Mouse (Mus musculus): ENCODE results near the gene Sipa1l2.
A peak's percentile ranks its signal among the peaks of the same experiment; 100 is the strongest.

The Sipa1l2 gene

DNA sequence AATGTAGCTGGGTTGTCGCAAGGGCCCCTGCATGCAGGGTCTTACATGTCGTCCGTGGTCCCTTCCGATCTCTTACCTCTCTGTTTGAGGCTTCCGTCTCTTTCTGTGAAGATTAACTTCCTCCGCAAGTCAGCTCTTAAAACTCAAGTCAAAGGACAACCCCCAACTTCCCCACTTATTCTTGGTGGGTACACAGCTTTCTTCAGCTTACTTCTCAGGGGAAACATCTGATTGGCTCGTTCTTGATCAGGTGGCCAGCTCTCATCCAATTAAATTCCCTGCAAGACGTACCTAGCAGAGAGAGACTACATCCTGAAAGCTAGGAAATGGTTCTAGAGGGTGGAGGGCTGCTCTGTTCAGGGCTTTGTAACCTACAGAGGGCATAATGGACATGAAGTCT is 178.3 kb downstream of the Sipa1l2 start:
- DNase-seq: no peak

DNA sequence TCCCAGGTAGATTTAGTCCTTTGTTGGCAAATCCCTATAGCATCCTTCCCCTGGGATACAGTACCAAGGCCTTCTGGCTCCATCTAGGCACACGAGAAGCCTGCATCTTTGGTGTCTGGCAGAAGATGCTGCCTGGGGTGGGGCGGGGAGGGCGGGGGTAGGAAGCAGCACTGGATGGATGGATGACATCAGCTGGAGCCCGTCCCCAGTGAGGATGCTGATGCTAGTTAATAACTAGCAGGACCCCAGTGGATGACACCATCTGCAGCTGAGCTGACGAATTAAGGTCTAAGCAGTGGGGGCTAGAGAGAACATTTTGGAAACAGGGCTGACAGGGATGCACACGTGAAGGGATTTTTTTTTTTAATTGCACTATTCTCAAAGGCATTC is 179.1 kb downstream of the Sipa1l2 start:
- DNase-seq: no peak

DNA sequence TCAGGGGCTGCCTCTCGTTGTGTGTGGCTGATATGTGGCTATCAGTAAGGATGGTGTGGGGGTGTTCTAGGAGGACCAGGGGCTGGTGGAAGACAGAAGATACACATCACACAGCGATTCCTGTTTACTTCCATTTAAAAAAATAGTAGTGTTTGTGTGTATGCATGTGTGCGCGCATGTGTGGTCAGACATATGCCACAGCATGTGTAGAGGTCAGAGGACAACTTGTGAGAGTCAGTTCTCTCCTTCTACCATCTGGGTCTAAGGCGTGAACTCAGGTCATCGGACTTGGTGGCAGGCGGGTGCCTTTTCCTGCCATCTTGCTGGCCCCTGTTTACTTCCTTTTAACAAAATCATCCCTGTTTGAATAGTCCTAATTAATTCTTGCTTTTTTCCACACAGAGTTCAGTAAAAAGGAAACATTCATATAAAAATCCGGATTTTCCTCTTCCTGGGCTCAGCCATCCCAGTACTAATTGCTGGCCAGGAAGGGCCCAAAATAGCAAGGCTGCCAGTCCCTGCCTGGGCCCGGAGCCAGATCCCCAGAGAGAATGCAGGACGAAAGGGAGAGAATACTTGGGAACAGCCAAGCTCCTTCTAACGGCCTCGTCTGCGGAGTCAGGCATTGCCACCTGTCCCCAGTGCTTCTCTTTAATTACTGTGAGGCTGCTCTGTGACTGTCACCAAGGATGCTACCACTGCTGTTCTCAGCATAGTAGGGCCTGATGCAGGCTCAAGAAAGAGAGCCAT is 179.7 kb downstream of the Sipa1l2 start:
- peak; percentile 75 for DNase-seq

DNA sequence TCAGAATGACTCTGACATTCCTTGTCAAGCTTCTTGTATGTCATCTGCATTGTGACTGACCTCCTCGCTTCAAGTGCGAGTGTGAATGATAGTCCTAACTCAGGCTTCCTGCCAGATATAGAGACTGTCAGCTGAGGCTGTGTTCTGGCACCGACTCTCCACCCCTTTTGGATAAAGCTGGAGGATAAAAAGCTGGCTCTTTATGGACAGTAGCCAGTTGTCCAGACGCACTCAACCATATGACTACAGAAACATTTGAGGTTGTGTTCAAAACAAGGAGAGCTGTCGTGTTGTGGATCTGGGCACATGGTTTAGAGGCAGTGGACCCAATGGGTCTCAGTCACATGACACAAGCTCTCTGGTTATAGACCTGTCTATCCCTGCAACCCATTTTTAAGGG is 180.3 kb downstream of the Sipa1l2 start:
- peak; percentile 53 for DNase-seq

DNA sequence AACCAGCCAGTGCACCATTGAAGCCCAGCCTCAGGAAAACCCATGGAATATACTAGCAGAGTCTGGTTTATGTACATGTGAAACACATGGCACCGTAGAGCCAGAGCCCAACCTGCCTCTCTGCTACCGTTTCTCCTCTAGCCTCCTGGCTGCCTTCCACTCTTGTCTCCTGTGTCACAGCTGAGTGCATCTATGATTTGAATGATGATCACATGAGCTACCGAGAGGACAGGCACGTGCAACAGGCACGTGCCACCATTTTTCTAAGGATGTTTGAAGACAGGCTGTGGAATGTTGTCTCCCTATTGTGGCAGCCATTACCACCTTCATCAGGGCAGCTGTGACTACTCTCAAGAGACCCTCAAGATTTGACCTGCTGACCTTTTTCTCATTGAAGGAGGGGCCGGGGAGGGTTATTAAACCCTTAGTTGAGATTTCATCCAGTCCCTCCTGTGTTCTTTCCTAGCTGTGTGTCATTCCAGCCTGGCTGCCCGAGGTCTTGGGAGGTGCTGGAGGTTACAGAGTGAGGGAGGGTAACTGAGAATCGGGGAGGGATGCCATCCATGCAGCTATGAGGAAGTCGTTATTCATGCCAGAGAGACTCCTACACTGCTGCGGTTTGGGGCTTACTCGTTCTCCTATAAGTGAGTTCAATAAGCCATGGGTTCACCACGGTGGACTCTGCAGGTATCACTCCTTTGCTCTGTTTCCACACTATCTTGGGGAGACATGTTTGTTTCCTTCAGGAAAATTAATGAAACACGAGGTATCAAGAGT is 181.0 kb downstream of the Sipa1l2 start:
- DNase-seq: peak; percentile 35

DNA sequence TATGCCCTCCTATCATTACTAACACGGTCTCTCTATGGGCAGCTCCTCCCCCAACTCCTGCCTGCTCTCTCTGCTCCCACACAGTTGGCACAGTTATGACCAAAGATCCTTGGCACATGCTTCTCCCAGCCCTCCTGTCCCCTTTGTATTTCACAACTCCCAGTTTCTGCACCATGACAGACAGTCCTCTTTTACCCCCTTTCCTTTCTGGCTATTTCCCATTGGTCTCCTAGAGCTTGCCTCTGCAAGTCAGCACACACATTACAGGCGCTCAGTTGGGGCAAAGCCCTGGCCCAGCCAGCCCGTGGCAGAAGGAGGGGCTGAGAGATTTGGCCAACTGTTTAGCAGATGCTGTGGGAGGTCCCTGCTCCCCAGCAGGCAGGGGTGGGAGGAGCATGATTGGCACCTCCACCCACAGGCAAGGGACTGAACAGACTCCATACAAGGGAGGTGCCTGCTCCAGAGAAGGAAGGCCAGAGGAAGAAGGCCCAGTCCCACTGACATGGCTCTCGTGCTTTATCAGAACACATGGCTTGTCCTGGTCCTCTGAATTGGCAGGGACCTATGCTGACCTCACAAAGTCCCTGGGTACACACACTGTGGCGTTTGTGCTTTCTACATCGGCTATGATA is 184.0 kb downstream of the Sipa1l2 start:
- no peak for DNase-seq

DNA sequence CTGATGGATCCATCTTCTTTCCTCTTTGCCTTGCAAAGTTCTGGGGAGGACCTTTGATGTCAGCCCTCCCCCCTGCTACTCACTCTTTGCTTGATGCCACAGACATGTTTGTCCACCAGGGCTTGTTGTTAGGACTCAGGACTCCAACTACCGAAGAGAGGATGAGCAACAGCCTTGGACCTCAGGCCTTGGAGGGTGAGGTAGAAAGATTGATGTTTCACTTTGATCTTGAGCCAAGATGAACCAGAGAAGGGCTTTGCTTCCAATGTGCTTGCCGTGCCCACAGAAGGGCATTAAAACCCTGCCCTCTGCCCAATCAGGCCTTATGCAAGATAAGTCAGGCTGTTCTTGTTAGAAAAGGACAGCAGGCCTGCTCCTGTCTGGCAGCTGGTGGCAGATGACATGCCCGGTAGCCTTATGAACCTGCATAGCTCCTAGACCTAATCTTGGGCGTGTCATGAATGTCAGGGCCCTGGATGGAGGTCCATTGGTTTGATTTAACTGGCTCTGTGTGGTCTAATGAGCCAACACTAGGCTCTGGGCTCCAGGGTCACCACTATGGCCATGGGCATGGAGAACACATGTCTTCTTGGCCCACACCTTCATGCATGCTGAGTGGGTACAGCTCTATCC is 184.9 kb downstream of the Sipa1l2 start:
- no peak for DNase-seq

DNA sequence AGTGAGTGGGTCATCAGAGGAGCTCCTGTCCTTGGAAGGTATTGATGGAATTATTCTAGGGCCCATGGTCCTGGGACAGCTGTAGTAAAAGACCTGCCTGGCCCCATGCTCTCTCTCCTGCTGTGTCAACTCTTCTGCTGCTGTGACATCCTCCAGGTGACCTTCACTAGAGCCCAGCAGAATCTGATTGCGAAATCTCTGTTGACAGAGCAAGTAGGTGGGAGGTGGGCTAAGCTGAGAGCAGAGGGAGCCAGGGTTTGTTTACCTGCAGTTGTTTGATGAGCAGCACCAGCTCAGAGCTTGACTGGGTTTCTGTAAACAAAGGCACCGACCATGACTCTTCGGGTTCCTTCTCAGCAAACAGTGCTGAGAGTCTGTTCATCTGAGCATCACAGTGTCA is 187.9 kb downstream of the Sipa1l2 start:
- no peak for DNase-seq

DNA sequence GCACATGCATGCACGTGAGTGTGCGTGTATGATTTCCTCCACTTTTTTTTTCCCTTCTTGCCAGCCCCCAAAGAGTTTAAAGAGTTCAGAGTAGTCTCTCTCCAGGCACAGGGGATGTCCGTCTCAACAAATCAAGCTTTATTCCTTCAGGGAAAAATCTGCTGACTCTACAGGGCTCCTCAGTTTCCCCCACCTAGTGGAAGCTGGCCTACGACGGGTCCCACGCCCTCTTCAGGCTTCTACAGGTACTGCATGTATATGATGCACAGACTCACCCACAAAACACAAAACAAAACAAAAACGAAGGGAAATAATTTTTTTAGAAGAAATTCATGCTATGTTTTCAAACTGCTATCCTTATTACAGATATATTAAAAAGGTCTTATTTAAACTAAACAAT is 189.7 kb downstream of the Sipa1l2 start:
- no peak for DNase-seq

DNA sequence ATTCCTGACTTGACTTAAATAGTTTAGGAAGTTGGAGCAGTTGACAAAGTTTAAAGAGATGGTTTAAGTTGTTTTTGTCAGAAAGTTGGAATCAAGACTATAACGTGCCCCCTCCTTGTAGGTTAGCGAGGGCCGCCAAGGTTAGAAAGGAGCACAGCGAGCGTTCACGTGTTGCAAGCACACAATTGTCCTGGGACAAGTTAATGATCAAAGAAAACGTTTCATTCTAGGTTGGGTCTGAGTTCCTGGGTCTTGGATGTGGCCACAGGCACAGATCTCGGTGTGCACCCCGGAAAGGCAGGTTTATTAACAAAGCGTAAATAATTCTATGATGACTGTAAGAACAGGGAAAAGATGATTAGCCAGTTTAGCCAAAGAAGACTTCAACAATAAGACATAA is 190.5 kb downstream of the Sipa1l2 start:
- no peak for DNase-seq

DNA sequence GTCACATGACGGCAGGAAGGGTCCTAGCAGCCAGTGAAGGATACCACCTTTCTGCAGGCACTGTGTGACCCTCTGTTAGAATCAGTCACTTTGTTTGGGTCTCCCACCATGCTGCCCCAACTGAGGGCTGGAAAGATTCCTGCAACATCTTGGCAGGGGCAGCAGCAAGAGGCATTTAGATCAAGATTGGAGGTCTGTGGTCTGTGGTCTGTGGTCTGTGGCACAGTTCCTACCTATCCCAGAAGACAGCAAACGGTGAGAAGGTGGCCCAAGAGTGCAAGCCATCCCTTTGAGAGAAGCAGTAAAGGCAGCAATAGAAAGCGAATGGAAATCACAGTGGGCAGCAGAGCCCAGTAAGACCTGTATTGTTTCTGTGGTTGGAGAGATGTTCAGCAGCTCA is 191.9 kb downstream of the Sipa1l2 start:
- DNase-seq: no peak

DNA sequence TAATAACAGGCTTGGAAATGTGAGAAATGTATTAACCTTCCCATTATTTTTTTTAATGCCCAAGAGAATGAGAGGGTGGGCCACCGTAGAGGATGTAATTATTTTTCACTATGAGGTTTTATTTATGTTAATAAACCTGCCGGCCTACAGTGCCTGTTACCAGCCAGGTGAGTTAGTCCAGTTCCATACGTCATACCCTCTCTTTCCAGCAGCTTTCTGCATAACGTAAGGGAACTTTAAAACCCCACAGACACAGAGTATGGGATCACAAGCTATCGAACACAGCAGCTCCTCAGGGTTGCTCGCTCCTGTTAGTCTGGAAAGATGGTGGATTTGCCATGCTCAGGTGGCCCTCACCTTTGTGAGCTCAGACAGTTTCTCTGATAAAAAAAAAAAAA is 193.2 kb downstream of the Sipa1l2 start:
- no peak for DNase-seq

DNA sequence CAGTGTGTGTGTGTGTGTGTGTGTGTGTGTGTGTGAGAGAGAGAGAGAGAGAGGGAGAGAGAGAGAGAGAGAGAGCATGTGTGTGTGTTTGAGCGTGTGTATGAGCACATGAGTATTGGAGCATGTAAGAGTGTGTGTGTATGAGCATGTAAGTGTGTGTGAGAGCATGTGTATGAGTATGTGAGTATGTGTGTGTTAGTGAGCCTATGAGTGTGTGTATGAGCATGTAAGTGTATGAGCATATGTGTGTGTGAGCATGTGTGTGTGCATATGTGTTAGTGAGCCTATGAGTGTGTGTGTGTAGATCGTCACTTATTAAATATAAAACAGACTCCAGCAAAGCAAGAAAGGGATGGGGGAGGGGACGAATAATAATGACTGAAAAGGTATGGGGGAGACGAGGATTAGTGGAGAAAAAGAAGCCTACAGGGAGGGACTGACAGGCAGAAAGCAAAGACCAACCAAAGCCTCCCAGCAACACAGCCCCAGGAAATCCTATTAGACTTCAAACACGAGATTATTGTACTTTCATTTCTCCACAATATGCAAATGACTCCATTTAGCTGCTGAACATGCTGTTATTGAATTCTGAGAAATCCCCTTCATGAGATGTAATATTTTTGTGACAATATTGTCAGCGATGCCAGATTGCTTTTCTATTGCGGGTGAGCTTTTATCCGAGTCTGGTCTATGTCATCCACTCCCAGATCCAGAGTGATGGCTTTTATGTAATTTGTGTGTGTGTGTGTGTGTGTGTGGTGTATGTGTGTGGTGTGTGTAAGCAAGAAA is 193.8 kb downstream of the Sipa1l2 start:
- DNase-seq: no peak

DNA sequence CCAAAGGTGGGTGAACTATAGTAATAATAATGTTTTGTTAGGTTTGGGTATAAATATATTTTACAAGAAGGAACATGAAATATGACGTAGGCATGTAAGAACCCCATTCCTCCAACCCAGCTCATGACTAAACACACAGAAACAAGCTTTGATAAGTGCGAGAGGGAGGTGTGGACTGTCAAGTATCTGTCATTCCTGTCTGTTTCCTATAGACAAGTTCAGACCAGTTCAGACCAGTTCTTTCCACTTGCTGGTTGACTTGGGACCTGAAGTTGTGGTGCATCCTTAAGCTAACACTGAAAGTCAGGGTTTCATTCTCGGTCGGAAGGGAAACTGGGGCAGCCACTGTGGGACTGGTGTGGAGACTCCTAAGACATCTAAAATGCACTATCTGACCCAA is 197.0 kb downstream of the Sipa1l2 start:
- DNase-seq: no peak

DNA sequence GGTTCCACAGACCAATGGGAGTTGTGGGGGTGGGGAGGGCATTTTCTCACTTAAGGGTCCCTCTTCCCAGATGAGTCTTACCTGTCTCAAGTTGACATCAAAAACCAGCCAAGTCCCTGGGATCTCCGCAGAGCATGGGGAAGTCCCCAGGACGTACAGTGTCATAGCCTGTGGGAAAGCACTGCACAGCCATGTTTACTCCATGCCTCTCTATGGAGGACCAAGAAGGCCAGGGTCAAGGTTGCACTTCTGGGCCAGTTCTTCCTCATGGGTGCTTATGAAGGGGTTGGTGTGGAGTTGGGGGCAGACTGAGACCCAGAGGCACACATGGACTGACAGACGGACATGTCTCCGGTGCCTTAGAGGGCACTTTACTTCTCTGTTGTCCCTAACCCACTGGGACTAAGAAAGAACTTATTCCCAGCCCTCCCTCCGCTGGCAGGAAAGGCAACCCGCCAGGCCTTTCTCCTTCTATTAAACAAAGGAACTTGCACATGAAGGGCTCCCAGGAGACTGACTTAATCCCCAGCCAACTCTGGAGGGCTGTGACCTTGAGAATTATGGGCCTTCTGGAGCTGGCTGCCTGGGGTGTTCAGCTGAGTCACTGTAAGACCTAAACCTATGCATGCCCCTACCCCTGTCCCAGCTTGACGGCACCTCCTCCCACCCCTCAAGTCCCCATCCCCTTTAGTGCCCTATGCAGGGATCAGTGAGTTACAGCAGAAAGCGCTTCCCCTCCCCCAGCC is 199.9 kb downstream of the Sipa1l2 start:
- DNase-seq: peak; percentile 49

DNA sequence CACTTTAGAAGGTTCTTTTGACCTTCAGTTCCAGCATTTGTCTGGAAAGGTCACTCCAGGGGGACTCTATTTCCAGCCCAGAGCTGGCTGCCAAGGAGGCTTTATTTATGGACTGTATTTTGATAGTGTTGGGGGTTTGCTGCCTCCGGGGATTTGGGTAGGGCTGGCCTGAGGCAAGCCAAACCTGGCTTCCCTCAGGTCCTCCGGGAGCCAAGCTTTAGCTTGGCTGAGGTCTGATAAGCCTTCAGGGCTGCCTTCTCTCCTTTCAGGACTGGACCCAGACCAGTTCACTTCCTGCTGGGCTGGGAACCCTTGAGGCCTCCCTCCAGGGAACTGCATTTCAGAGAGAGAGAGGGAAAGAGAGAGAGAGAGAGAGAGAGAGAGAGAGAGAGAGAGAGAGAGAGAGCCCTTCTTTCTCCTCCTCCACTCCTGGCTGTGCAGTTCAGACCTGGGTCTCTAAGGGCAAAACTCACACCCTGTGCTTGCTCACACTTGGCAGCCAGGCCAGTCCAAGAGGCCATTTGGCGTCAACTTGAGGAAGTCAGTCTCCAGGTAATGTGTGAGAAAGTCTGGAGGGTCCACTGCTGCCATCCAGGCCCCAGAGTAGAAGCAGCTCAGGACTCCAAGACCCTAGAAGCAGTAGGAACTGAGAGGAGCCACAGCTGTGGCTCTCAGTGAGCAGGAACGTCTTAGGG is 201.1 kb downstream of the Sipa1l2 start:
- peak; percentile 56 for DNase-seq

All from kidney, adult 18-20 months (tissue).